Mouse (Mus musculus) B cell, adult 67 days (primary cell): ENCODE measurements around the gene Kcnk1. TPM values are rescaled to one million over a fixed set of nuclear protein-coding genes. Genes with fewer than 3 reads are reported as not detected.

Experiments
- total RNA-seq, 2 experiments: library from RNA; stranded (reverse); gene quantifications; 4 replicates each; pipeline ENCODE4 v1.2.4; 2023

Gene Kcnk1
- total RNA-seq: under 1 TPM in 1 of 2 experiments, not detected in 1; 0.56 TPM

GRCm38 (mm10) chr8:125995101-125995986 lies at the start of gene Kcnk1:
Gene Kcnk1 (plus strand): TSS chr8:125995170.

Other genes with a start within 250 kb of the Kcnk1 start
- not detected for gene Pcnx2, start 96.9 kb upstream of the Kcnk1 start, total RNA-seq
- gene Map3k21, start 84.7 kb upstream of the Kcnk1 start, total RNA-seq: not detected